Mouse (Mus musculus): Measurements from ENCODE around the gene Rnase1.
"Not testable (repeated sequence)": the region's sequence is repeated elsewhere in the genome, so short reads cannot be mapped to it uniquely, and the experiment has no call there.

Gene Rnase1

GRCm38 (mm10) chr14:51146685-51147084, at the start of gene Rnase1:
Gene Rnase1 (minus strand): TSS chr14:51146785.
- DNase-seq (ENCODE audit: low spot score in 2 of 2) = no peak

- no peak for DNase-seq (ENCODE audit: low spot score in 2 of 2)
These were observed 49.1 kb upstream of the Rnase1 start for GRCm38 (mm10) chr14:51195681-51196080.

GRCm38 (mm10) chr14:51181051-51181450, 34.5 kb upstream of the Rnase1 start:
- not testable (repeated sequence) for DNase-seq (ENCODE audit: low spot score in 2 of 2)

- no peak for DNase-seq (ENCODE audit: low spot score in 2 of 2)
These were observed 27.3 kb upstream of the Rnase1 start for GRCm38 (mm10) chr14:51173843-51174242.

GRCm38 (mm10) chr14:51172947-51173346, 26.4 kb upstream of the Rnase1 start:
- peak in 1 of 2 experiments; percentile 15 for DNase-seq (ENCODE audit: low spot score in 2 of 2)

GRCm38 (mm10) chr14:51172095-51172865, 25.7 kb upstream of the Rnase1 start:
- peak in 1 of 2 experiments; percentile 33 for DNase-seq (ENCODE audit: low spot score in 2 of 2)

- no peak for DNase-seq (ENCODE audit: low spot score in 2 of 2)
These were observed 19.5 kb upstream of the Rnase1 start for GRCm38 (mm10) chr14:51166068-51166467.

GRCm38 (mm10) chr14:51165435-51165834, 18.9 kb upstream of the Rnase1 start:
- no peak for DNase-seq (ENCODE audit: low spot score in 2 of 2)

- not testable (repeated sequence) for DNase-seq (ENCODE audit: low spot score in 2 of 2)
These were observed 16.7 kb upstream of the Rnase1 start for GRCm38 (mm10) chr14:51163323-51163722.

GRCm38 (mm10) chr14:51161976-51162375, 15.4 kb upstream of the Rnase1 start, which contains the start of gene Rnase2b:
Gene Rnase2b (plus strand): TSS chr14:51162260.
- not testable (repeated sequence) for DNase-seq (ENCODE audit: low spot score in 2 of 2)

GRCm38 (mm10) chr14:51157072-51157471, 10.5 kb upstream of the Rnase1 start:
- no peak for DNase-seq (ENCODE audit: low spot score in 2 of 2)

- DNase-seq (ENCODE audit: low spot score in 2 of 2) = no peak
These were observed 10.1 kb upstream of the Rnase1 start for GRCm38 (mm10) chr14:51156736-51157068.

GRCm38 (mm10) chr14:51156056-51156735, 9.6 kb upstream of the Rnase1 start:
- DNase-seq (ENCODE audit: low spot score in 2 of 2) = no peak

GRCm38 (mm10) chr14:51152249-51152870, 5.8 kb upstream of the Rnase1 start:
- no peak for DNase-seq (ENCODE audit: low spot score in 2 of 2)

- DNase-seq (ENCODE audit: low spot score in 2 of 2) = no peak
These were observed 3.7 kb upstream of the Rnase1 start for GRCm38 (mm10) chr14:51150206-51150831.

GRCm38 (mm10) chr14:51149164-51149563, 2.6 kb upstream of the Rnase1 start:
- DNase-seq (ENCODE audit: low spot score in 2 of 2) = no peak

GRCm38 (mm10) chr14:51148006-51148405, 1.4 kb upstream of the Rnase1 start:
- no peak for DNase-seq (ENCODE audit: low spot score in 2 of 2)

- no peak for DNase-seq (ENCODE audit: low spot score in 2 of 2)
These were observed 1.1 kb downstream of the Rnase1 start for GRCm38 (mm10) chr14:51145521-51145920.

- DNase-seq (ENCODE audit: low spot score in 2 of 2) = no peak
These were observed 2.1 kb downstream of the Rnase1 start for GRCm38 (mm10) chr14:51144451-51144850.

- no peak for DNase-seq (ENCODE audit: low spot score in 2 of 2)
These were observed 2.6 kb downstream of the Rnase1 start for GRCm38 (mm10) chr14:51143937-51144336.

GRCm38 (mm10) chr14:51143287-51143686, 3.3 kb downstream of the Rnase1 start:
- DNase-seq (ENCODE audit: low spot score in 2 of 2) = no peak

- no peak for DNase-seq (ENCODE audit: low spot score in 2 of 2)
These were observed 4.0 kb downstream of the Rnase1 start for GRCm38 (mm10) chr14:51142568-51142967.

Data from frontal cortex, postnatal 25 days (tissue).